Mouse (Mus musculus) heart, embryonic 14.5 days (tissue): ENCODE measurements around the gene Tada2a. TPM values are rescaled to one million over a fixed set of nuclear protein-coding genes. Genes with fewer than 3 reads are reported as not detected.

Experiments used
- polyA plus RNA-seq: library from polyadenylated mRNA; unstranded; fragments of >200 nt; fragmentation: Nextera tagmentation; extraction: Ambion mirVana; gene quantifications from 2 replicates; pipeline ENCODE4 v1.2.1, GENCODE M21; 2014

Tada2a gene
- polyA plus RNA-seq, 1 experiment from 2014 or later: 16.9 TPM

Other genes starting within 250 kb of the Tada2a start
- 19.7 and 21.8 TPM in 2 replicates for gene Ddx52, start 187.5 kb downstream of the Tada2a start, polyA plus RNA-seq
- gene Synrg, start 165.2 kb downstream of the Tada2a start, polyA plus RNA-seq: 8.0 and 10.8 TPM in 2 replicates
- 4.2 and 5.0 TPM in 2 replicates for gene Dusp14, start 60.3 kb downstream of the Tada2a start, polyA plus RNA-seq
- gene Acaca, start 72 bp upstream of the Tada2a start, polyA plus RNA-seq: 8.3 and 8.9 TPM in 2 replicates
- gene Gm11437, start 37.9 kb upstream of the Tada2a start, polyA plus RNA-seq: not detected in 2 replicates